Mouse (Mus musculus) forebrain, embryonic 14.5 days (tissue): ENCODE results near the gene Trpv3. TPM values are rescaled to one million over a fixed set of nuclear protein-coding genes. Genes with fewer than 3 reads are reported as not detected.
"Not testable (repeated sequence)": the region's sequence is repeated elsewhere in the genome, so short reads cannot be mapped to it uniquely, and the experiment has no call there.

Experiments
- ATAC-seq: fragments of 200-750 bp; cut with Nextera tagmentation; 2 replicates; pipeline ENCODE4 v1.8.0; 2017; ENCODE audit warnings: mild to moderate bottlenecking, moderate library complexity
- DNase-seq: peaks from one replicate; pipeline ENCODE4 v3.0.0-alpha.2; 2015; ENCODE audit warnings: low spot score
- H3K27ac ChIP-seq: fragments of 300-500 bp; sonication (generic); 2 replicates; pipeline ENCODE4 v1.5.1; 2014; ENCODE audit warnings: low read depth, mild to moderate bottlenecking, control low read depth, low read length, moderate library complexity
- H3K27me3 ChIP-seq: fragments of 300-500 bp; sonication (generic); replicated peaks from 2 replicates; pipeline ENCODE4 v1.6.1; 2014; ENCODE audit warnings: low read length, control low read depth, mixed read lengths; ENCODE audit not compliant: control insufficient read depth, insufficient read depth
- H3K36me3 ChIP-seq: fragments of 300-500 bp; sonication (generic); 2 replicates; pipeline ENCODE4 v1.6.1; 2014; ENCODE audit warnings: low read length, control low read depth; ENCODE audit not compliant: control insufficient read depth, insufficient read depth
- H3K4me1 ChIP-seq: fragments of 300-500 bp; sonication (generic); 2 replicates; pipeline ENCODE4 v1.6.1; 2014; ENCODE audit warnings: antibody characterized with exemption, low read length, control low read depth; ENCODE audit not compliant: control insufficient read depth, insufficient read depth
- H3K4me2 ChIP-seq: fragments of 300-500 bp; sonication (generic); 2 replicates; pipeline ENCODE4 v1.6.1; 2014; ENCODE audit warnings: mild to moderate bottlenecking, control low read depth, low read length
- H3K4me3 ChIP-seq: fragments of 300-500 bp; sonication (generic); 2 replicates; pipeline ENCODE4 v1.5.1; 2014; ENCODE audit warnings: low read depth, low read length, control low read depth
- H3K9ac ChIP-seq: fragments of 300-500 bp; sonication (generic); 2 replicates; pipeline ENCODE4 v1.6.1; 2014; ENCODE audit warnings: mild to moderate bottlenecking, low read length, control low read depth, moderate library complexity
- H3K9me3 ChIP-seq: fragments of 300-500 bp; sonication (generic); replicated peaks from 2 replicates; pipeline ENCODE4 v1.6.1; 2016; ENCODE audit warnings: low read length, control low read depth, mixed read lengths; ENCODE audit not compliant: control insufficient read depth
- WGBS: fragments of 180-500 bp; shearing (Covaris S2); extraction: QIAGEN DNeasy Blood & Tissue Kit; methylation state at CpG from one replicate; pipeline ENCODE4 v1.1.7; 2014; 5-methylcytosine and 5-hydroxymethylcytosine counted together
- polyA plus RNA-seq: library from polyadenylated mRNA; unstranded; fragments of >200 nt; fragmentation: Nextera tagmentation; extraction: Ambion mirVana; gene quantifications from 2 replicates; pipeline ENCODE4 v1.2.1, GENCODE M21; 2014

Gene Trpv3
- polyA plus RNA-seq, 1 experiment from 2014 or later: not detected

DNA sequence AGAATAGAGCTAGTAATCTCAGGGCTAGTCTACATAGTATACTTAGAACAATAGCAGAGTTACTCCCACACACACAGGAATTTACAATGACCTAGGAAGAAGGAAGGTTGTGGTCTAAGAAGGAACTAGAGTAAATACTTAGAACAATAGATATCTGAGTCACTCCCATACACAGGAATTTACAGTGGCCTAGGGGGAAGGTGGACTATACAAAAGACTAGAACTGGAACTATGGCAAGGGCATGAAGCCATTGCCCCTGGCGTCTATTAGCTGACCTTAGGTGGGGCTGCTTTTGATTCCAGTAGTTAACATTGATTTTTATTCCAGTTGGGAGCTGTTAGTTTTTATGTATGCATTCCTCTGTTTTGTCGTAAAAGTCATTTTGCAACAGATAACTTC is 51.4 kb downstream of the Trpv3 start:
- H3K4me1 ChIP-seq: not testable (repeated sequence)

DNA sequence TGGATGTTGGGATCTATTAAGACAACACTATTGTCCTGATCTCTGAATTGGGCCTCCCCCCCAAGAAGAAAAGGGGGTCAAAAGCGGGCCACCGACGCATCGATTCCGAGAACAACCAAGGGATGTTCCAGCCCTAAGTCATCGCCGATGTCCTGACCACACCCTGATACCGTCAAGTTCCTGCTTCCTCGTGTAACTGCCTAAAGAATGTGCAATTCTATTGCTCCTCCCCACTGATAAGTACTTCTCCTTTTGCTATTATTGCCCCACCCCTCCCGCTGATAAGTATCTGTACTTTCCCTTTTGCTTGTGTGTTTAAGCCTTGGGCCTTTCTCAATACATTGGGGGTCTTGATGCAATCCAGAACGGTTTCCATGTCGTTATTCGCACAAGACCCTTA is 53.9 kb downstream of the Trpv3 start:
- H3K9ac ChIP-seq, H3K36me3 ChIP-seq, H3K4me1 ChIP-seq, ATAC-seq, H3K9me3 ChIP-seq, H3K27me3 ChIP-seq, H3K4me2 ChIP-seq, H3K27ac ChIP-seq, DNase-seq, H3K4me3 ChIP-seq: not testable (repeated sequence)
- WGBS: 97% methylated on average over 13 of the region's 13 CpGs

More for the DNA sequence above, 51.4 kb downstream of the Trpv3 start:
- not testable (repeated sequence) for H3K9me3 ChIP-seq, H3K4me2 ChIP-seq, H3K9ac ChIP-seq, H3K4me3 ChIP-seq, H3K27me3 ChIP-seq, ATAC-seq, H3K36me3 ChIP-seq, DNase-seq, H3K27ac ChIP-seq
- WGBS: 86% methylated on average over 2 of the region's 2 CpGs

DNA sequence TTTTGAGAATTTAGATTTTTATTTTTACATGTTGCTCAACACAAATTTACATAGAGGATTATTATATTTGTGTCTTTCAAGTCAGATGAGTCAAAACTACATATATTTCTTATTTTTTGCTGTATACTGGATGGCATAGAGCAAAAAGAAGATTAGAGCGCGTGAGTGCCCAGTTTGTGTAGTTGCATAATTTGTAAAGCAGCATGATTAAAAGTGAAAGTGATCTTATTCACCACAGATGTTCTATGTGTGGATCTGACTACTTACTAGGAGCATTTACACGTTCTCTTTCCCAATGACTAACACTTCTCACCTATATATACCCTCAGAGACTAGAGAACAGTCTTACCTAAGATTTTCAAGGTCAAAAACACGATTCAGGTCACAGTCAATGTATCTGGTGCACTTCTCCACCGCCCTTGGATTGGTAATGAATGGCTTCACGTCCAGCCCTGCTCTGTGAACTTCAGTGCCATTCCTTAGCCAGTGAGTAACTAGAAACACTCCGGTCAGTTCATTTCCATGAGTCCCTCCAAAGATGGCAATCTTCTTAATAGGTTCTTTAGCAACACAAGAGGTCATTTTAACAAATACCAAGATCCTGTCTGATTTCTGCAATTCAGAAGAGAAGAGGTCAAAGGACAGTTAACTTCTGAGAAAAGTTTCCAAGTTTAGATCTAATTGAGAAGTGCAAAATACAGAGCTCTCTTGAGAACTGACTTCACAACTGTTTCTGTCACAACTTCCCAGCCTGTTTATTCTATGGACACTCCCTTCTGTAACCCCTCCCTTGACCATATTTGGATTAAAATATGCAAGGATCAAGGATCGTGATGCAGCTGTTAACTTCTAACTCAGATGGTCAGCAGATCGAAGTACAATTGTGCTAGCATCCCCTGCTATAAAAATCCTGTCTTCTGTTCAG is 57.0 kb downstream of the Trpv3 start:
- Histone ChIP-seq H3K4me3 (no peak overlapping the region), H3K36me3 (no peaks in the 10 kb centered on the region), H3K4me2 (no peak overlapping the region), H3K27ac (no peak overlapping the region), H3K4me1 (no peaks in the 10 kb centered on the region), H3K27me3 (no peaks in the 10 kb centered on the region), H3K9ac (no peak overlapping the region), H3K9me3 (no peaks in the 10 kb centered on the region)
- ATAC-seq: no peak
- no peak for DNase-seq
- WGBS: 70% methylated on average over 9 of the region's 9 CpGs

DNA sequence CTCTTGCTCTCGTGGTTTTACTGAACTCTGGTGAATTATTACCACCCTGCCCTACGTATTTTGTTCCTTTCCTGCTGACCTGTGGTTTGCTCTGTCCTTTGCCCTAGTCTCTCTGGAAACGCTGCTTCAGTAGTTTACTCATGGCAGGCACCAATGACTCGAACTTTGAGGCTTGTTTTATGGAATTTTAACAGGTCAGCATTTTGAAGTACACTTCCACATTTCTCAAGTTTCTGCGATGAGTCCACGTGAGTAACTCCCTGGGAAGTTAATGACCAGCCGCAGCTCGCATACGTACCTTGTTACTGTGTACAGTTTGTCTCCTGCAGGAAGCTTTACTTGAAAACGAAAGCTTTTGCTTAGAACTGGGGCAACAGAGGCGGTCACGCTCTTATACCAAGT is 59.3 kb downstream of the Trpv3 start:
- ATAC-seq (no peak), DNase-seq (no peak)
- no peaks in the 10 kb centered on the region for H3K4me1 ChIP-seq
- H3K4me2 ChIP-seq: no peak overlapping the region
- no peak overlapping the region for H3K27ac ChIP-seq
- WGBS: 79% methylated on average over 12 of the region's 12 CpGs
- no peaks in the 10 kb centered on the region for H3K27me3 ChIP-seq
- H3K9me3 ChIP-seq: no peaks in the 10 kb centered on the region
- no peaks in the 10 kb centered on the region for H3K36me3 ChIP-seq
- H3K4me3 ChIP-seq: no peak overlapping the region
- no peak overlapping the region for H3K9ac ChIP-seq

DNA sequence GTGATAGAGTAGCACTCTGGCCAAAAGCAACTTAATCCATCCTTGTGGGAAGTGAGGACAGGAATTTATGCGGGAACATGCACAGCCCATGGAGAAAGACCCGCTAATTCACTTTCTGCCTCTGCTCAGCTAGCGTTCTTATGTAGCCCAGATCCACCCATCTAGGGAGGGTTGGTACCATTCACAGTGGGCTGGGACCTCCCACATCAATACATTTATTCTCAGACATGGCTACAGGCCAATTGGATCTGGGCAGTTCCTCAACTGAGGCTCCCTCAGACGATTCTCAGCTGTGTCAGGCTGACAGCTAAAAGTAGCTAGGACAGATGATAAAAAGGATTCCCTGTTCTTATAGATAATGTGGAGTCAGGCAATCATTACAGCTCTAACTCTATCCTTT is 60.2 kb downstream of the Trpv3 start:
- Histone ChIP-seq H3K9me3 (no peaks in the 10 kb centered on the region), H3K9ac (no peak overlapping the region), H3K4me2 (no peak overlapping the region), H3K27ac (no peak overlapping the region), H3K4me3 (no peak overlapping the region), H3K36me3 (no peaks in the 10 kb centered on the region), H3K27me3 (no peaks in the 10 kb centered on the region), H3K4me1 (no peaks in the 10 kb centered on the region)
- ATAC-seq: no peak
- 78% methylated on average over 4 of the region's 4 CpGs for WGBS
- DNase-seq: no peak

DNA sequence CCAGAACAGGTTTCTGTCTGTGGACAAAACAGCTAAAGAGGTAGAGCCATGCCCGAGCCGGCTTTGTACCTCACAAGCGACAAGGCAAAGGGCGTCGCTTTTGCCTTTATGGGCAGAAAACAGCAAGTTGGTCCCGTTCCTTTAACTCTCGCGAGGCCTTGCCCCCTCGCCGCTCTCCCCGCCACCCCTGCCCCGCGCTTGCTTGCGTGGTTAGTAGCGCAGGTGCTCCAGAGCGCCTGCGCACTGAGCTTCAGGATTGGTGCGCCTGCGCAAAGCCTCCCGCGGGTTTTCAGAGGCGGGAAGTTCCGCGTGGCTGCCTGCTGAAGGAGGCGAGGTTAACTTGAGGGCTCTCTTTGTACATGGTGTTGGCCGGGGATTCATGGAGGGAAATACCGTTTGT is 62.3 kb downstream of the Trpv3 start, which contains the start of the genes Aspa, Gm49340 and Spata22:
TSS of gene Aspa (minus strand) at position 155 of the 400 bp plus-strand sequence.
TSS of gene Gm49340 (plus strand) at position 300 of the 400 bp plus-strand sequence.
TSS of gene Spata22 (plus strand) at position 300 of the 400 bp plus-strand sequence.
- H3K4me3 ChIP-seq: no peak within 1 kb of the TSS
- no peak within 1 kb of the TSS for H3K27ac ChIP-seq
- H3K9me3 ChIP-seq: no peaks in the 10 kb centered on the region
- H3K4me1 ChIP-seq: no peaks in the 10 kb centered on the region
- ATAC-seq: no peak
- DNase-seq: no peak
- 86% methylated on average over 27 of the region's 27 CpGs for WGBS
- H3K4me2 ChIP-seq: no peak within 1 kb of the TSS
- H3K9ac ChIP-seq: no peak within 1 kb of the TSS
- H3K27me3 ChIP-seq: no peaks in the 10 kb centered on the region
- no peaks in the 10 kb centered on the region for H3K36me3 ChIP-seq

DNA sequence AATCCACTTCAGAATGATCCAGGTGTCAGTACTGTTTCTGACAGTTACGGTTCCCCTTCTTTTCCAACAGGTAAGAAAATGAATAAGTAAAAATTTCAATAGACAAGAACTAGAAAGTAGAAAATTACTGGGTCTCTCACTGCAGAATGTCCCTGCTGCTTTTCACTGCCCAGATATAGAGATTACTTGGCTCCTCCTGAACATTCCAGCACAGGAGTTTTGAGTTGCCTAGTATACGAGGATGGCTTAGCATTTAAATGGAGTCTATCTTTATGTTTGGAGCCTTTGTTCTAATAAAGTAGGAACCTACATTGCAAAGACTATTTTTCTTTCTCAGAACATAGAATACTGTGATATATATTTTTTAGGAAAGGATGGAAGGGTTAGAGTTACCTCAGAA is 66.2 kb downstream of the Trpv3 start:
- ATAC-seq (no peak), DNase-seq (no peak)
- H3K4me2 ChIP-seq: no peak overlapping the region
- H3K4me3 ChIP-seq: no peak overlapping the region
- H3K36me3 ChIP-seq: no peaks in the 10 kb centered on the region
- H3K27me3 ChIP-seq: no peaks in the 10 kb centered on the region
- no peak overlapping the region for H3K27ac ChIP-seq
- no peaks in the 10 kb centered on the region for H3K4me1 ChIP-seq
- no peaks in the 10 kb centered on the region for H3K9me3 ChIP-seq
- 71% methylated on average over 2 of the region's 2 CpGs for WGBS
- no peak overlapping the region for H3K9ac ChIP-seq

DNA sequence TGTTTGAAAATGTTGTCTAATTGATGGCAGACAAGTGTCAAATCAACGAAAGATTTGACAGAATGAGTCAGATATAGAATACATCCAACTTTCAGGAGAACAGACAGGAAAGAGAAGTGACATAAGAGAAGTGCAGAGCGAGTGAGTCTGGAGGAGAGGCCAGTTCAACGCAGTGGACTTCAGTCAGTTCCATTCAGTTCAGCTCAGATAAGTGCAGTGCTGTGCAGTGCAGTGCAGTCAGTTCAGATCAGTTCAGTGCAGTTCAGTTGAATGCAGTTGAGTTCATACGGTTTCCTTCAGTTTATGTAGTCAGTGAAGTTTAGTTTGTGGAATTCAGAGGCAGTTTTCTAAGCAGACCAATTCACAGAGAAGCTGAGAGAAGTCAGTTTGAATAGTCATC is 69.7 kb downstream of the Trpv3 start:
- H3K4me2 ChIP-seq: no peak overlapping the region
- no peak overlapping the region for H3K4me3 ChIP-seq
- no peak overlapping the region for H3K27ac ChIP-seq
- no peaks in the 10 kb centered on the region for H3K36me3 ChIP-seq
- H3K9ac ChIP-seq: no peak overlapping the region
- H3K4me1 ChIP-seq: no peaks in the 10 kb centered on the region
- 77% methylated on average over 4 of the region's 4 CpGs for WGBS
- no peak for DNase-seq
- H3K9me3 ChIP-seq: no peaks in the 10 kb centered on the region
- H3K27me3 ChIP-seq: no peaks in the 10 kb centered on the region
- ATAC-seq: no peak
